Mouse (Mus musculus) right cerebral cortex, postnatal 10 days (tissue): ENCODE measurements around the gene Pja2.
A peak's percentile ranks its signal among the peaks of the same experiment; 100 is the strongest.
"Not testable (repeated sequence)": the region's sequence is repeated elsewhere in the genome, so short reads cannot be mapped to it uniquely, and the experiment has no call there.

Experiments
- DNase-seq, 2 experiments: peaks; one replicate each; pipeline ENCODE4 v3.0.0; 2021; ENCODE audit warnings: low spot score in 2 of 2

Pja2 gene

DNA sequence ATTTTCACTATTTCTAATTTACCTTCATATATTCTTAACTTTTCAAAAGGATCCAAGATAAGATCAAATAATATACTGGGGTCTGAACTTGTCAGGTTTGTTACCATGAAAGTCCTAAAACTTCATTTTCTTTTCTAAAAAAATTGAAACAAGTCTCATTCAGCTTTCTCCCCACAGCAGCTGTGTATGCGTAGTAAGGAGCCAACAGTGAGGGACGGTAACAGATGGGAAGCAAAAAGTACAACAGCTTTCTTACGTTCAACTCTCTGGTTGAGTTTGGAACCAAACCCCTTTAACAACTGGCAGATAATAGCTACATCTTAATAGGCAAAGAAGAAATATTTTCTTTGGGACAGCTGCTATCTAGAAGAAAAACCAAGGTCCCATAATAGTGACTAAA is 50.3 kb downstream of the Pja2 start:
- DNase-seq: peak in 1 of 2 experiments; percentile 28

DNA sequence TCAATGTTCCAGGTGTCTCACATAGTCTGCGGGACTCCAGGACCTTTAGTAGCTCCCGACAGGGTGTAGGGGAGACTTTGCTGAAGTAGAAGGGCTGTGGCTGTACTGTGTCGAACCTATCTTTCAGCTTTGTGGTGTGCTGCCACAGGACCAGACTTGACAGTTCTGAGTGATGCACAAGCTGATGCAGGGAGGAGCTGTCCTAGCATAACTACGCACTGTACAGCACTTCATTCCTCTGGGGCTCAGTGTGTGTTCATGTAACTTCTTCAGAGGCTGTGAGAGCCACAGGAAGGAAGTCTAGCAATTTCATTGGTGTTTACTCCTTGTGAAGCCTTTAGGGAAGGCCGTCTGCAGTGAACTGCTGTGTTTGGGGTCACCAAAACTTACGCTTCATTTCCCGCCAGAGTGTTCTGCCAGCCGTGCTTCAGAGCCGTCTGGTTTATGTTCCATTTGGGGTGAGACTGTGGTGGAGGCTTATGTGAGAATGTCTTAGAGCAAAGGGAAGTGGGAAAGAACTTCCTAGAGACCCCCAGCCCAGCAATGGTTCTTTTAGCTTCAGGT is 54.0 kb downstream of the Pja2 start:
- DNase-seq: peak in 1 of 2 experiments; percentile 12

DNA sequence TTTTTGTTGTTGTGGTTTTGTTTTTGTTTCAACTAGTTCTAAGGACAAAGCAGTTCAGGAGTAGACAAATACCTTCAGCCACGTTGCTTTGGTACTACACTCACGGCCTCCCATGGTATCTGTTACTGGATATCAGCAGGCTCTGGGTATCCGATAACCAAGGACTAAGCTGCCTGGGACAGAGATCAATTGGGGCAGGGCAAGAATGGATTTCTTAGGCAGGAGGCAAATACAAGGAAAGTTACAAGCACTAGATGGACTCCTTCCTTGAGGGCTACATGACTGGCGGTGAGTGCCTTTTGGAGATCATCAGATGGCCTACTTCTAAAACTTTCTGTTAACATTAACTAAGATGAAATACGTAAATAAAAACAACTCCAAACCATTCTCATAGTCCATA is 55.0 kb downstream of the Pja2 start:
- no peak for DNase-seq

DNA sequence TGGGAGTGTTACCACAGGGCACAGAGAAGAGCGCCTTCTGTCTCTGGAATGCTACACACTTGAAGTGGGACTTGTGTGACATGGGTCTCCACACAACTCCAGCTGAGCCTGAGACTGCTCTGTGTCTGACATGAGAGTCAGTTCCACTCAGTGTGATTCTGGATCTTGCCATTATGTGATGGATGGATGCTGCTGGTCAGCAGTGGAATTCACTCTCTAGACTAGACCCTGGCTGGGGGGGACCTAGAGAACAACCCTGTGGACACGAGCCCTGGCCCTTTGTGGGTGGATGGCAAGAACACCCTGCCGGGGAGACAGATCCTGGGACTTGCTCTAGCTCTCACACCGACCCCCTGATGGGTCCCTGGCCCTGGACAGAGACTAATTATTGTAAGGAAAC is 56.5 kb downstream of the Pja2 start:
- DNase-seq: peak in 1 of 2 experiments; percentile 22

DNA sequence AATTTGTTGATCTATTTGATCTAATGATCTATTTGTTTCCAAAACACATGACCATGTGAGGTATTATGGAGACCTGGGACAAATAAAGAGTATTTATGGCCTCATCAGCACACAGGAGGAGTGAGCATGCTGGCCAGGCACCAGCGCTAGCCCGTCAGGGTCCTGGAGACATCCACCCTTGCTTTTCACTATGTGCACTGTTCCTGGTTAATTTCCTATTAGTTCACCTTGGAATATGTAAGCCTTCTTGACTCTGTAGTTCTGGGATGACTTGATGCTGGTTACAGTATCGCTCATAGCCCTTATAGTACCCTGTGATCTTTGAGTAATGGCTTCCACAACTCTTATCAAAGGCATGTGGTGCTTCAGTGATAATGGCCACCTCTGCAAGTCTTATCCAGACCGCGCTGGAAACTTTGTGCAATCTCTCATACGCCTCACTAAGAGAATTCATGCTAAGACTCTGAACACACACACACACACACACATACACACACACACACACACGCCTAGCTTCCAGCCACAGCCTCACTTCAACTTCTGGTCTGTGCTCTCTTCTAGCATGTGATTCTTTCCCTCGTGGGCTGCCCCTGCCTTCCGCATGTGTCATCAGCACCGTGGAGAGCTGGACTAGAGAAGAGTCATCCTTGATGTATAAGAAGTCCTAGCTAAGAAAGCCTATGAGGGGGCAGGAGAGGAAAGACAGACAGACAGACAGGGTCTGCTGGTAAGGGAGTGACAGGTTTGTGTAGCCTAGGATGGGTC is 57.2 kb downstream of the Pja2 start:
- DNase-seq: no peak

DNA sequence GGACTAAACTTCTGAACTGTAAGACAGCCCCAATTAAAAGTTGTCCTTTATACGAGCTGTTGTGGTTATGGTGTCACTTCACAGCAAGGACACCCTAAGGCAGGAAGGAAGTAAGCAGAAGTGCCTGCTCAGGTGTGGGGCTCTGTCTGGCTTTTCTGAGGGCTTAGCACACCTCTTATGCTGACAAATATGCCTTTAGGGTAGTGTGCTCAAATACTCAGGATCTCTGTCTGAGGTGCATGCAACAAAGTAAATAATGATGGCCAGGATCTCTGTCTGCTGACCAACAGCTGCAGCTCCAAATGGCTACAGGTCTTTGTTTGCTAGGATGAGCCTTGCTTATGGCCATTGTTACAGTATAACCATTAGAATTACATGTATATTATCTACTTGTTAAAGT is 71.1 kb downstream of the Pja2 start:
- no peak for DNase-seq

DNA sequence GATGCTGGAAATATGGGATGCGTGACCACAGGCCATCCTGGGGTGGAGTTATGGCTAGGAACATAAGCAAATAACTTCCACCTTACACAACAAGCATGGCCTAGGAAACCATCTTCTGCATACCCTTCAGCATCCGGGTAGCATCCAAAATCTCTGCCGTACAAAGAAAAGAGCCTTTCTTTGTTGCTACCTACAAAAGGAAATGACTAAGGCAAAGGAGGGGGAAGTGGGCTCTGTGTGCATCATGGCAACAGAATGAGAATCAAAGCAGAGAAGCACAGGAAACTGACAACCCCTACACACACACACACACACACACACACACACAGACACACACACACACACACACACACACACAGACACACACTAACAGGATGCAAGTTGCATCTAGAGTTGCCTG is 83.5 kb downstream of the Pja2 start:
- DNase-seq: no peak

DNA sequence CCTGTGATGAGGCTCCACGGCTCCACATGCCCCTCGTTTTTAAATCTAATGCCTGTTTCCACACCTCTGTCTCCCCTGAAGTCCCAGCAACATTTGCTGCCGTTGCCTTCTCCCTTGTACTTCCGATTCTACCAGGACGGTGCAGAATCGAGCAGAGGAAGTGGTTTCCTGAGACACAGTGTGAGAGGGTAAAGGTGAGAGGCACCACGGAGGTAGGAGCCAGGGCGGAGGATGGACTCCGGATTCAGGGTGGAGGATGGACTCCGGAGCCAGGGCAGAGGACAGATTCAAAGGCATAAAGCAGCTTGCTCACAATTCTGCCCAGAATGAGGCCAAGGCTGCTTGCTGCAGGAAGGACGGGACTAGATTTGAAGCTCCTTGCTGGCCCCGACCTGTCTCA is 88.8 kb downstream of the Pja2 start:
- DNase-seq: peak in 1 of 2 experiments; percentile 8

DNA sequence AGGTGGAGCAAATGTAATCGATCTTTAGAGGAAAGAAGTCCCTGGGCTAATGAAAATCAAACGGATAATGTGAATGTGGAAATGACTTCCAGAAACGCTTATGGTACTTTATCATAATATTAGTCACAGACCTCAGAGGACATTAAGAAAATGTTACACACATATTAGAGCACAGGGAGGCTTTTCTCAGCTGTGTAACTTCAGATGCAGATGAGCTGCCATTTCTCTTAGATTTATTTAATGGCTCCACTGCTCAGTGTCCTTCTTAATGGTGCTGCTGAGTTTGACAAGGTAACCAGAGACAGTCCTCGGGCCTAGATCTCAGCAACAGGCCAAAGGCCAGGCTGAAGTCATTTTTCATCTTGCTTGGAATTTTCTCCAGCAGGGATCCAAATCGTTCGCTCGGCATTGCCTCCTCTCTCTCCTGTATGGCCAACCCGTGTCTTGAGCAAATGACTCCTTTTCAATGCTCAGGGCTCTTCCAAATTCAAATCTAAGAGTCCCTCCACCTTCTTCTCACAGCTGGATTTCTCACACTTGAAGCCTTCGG is 89.3 kb downstream of the Pja2 start:
- DNase-seq: peak in 1 of 2 experiments; percentile 4

DNA sequence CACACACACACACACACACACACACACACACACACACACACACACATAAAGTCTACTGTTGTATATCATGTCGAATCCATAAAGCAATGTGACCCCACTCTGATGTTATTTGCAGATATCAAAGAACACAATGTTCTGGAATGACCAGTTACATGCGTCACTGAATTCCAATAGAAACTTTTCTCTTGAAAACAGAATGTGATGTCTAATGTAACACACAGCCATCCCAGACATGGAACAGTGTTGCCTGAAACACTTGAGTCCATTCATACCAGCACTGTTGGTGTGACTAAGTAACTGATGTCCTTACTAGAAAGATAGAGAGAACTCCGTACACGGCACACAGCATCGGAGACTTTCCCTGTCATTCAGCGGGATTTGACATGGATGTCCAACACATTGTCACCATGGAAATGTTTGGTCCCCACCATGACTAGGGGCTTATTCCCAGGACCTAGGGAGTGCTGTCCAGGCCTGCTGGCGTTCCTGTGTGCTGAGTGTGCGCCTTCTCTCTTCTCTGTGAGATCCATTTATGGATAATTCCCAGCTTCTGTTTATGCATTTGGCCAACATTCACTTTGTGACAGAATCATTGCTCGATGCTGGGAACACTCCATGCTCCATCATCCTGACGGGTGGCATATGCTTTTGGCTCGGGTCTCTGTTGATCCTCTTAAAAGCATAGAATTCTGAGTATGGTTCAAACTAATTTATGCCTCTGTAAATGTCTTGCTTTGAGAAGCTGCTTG is 90.0 kb downstream of the Pja2 start:
- DNase-seq: peak in 1 of 2 experiments; percentile 28

DNA sequence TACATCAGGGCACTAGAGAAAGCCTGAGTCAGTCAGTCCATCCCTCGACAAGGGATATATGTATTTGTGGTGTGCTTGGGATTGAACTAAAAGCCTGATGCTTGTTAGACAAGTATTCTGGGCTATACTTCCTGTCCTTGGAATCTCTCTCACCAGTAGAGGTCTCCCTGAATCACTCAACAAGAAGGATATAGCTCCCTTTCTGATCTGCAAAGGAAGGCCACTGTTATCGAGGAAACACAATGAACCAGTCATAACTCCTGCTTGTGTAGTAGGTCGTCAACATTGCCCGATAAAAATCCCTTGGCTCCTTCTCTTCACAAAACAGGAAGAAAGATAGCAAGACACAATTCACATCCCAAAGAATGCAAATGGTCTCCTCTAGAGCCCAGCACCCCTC is 99.6 kb downstream of the Pja2 start:
- DNase-seq: no peak

DNA sequence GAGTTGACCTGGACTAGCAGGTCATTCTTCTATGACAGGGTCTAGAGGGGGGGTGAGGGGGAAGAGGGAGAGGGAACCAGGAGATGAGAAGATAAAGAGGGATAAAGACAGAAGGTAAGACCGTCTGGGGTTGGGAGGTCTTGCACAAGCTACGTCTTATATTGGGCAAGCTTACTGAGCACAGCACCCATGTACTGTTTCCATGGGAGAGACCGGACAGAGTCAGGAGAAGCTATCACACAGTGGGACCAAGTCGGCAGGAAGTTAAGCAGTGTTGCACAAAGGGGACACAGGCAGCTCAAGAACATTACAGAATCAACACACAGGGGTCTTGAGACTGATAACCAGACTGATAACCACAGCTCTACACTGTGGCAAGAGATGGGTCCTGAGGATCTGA is 100.1 kb downstream of the Pja2 start:
- DNase-seq: not testable (repeated sequence)

DNA sequence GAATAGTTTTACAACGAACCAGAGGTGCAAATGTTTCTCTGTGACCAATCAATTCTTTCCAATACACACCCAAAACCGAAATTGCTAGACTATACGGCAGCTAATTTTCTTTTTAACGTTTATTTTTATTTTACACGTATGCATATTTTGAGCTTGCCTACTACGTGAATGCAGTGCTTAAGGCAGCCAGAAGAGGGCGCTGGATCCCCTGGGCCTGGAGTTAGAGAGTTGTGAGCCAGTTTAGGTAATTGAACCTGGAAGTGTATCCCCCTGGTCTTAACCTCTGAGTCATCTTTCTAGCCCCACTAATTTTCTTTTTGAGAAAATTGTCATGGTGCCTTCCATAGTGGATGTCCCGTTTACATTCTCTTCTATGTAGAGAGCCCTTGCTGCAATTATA is 100.5 kb downstream of the Pja2 start:
- DNase-seq: no peak
